Mouse (Mus musculus): ENCODE results near the gene Msh2.

Gene Msh2

GRCm38 (mm10) chr17:87724727-87725126 is 52.6 kb downstream of the Msh2 start:
- DNase-seq: no peak

- DNase-seq: no peak
Observed at GRCm38 (mm10) chr17:87726489-87727356, 54.6 kb downstream of the Msh2 start.

DNA sequence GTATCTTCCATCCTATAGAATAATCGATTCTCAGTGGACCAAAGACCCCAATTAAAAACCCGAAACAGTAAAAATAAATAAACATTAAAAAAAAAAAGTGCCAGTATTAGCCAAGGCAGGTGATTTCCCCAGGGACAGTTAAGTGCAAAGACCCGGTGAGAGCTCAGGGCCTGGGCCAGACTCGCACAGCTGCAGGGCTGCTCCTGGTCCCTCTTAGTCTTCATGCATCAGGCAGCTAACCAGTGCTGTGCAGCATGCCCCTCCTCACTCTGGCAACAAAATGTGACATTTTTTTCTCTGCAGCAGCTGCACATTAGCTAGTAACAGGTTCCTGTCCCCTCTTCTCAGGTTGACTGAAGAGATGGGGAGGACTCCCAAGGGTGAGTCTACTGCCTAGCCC is 59.8 kb downstream of the Msh2 start:
- no peak for DNase-seq

GRCm38 (mm10) chr17:87734471-87734870 is 62.3 kb downstream of the Msh2 start:
- no peak for DNase-seq

DNA sequence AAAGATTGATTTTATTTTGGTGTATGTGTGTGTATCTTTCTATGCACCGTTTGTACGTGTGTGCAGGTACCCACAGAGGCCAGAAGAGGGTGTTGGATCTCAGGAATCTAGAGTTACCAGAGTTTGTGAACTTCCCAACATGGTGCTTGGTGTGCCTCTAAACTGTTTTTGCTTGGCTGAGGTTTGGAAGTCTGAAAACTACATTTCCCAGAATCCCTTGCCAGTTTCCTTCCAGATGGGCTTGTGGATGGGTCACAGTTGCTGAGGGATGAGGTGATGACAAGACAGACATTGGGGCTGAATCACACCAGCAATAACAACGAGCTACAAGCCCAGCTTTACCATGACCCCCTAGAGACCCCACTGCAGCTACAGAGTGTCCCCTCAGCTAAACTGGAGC is 65.0 kb downstream of the Msh2 start:
- DNase-seq: no peak

DNA sequence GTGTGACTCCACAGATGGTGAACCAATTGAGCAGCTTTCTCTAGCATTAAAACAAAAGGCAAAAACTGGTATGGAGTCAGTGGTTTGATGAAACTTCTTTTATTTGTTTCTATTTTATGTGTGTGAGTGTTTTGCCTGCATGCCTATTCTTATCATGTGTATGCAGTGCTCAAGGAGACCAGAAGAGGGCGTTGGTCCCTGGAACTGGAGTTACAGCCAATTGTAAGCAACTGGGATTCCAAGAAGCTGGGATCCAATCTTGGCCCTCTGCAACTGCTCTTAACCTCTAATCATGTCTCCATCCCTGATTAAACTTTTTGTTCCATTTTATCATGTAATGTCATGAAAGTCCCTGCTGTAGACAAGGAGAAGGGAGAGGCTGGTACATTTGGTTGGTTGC is 67.7 kb downstream of the Msh2 start:
- no peak for DNase-seq

- no peak for DNase-seq
Observed at GRCm38 (mm10) chr17:87744985-87745925, 73.1 kb downstream of the Msh2 start.

DNA sequence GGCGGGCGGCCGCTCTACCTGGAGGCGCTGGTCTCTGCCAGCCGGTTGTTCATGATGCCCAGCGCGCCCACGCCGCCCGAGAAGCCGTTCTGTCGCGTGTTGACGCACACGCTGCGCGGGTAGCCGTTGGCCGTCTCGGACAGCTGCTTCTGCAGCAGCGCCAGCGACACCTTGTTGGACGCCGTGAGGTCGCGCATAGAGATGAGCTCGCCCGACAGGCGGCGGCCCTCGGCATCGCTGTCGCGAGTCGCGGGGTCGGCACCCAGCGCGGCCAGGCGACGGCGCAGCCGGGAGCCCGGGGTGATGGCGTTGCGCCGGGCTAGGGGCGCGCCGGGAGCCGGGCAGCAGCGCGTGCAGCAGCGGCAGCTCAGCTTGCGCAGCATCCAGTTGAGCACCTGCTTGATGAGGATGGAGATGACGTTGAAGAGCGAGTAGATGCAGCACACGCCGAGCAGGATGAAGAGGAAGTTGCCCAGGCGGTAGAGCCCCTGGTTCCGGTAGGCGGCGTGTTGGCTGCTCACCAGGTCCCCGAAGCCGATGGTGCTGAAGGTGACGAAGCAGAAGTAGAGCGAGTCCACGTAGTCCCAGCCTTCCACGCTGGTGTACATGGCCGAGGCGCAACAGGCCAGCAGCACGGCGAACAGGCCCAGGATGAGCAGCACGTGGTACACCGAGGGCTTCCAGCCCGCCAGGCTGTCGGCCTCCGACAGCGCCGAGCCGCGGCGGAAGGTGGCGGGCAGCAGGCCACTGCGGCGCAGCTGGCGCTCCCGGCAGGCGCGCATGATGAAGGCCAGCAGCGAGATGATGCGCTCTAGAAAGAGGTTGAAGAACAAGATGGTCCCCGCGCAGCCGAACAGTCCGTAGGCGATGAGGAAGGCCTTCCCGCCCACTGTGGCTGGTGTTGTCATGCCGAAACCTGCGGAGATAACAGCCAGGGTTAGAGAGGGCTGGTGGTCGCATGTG is 74.1 kb downstream of the Msh2 start:
- peak; percentile 3 to 9 for DNase-seq

DNA sequence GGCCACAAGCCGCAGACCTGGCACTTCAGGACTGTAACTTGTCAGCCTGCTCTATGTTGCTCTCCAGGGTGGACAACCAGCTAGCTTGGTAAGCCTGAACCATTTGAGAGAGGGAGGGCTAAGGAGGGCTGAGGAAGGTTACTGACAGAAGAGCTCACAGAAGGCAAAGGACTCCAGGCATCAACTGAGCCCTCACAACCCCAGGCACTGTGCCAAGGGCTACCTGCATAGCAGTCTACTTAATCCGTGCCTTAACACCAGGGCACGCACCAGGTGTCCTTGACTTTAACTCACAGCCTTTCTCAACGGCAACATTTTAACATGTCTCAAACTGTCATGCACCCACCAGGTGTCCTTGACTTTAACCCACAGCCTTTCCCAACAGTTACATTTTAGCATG is 88.2 kb downstream of the Msh2 start:
- no peak for DNase-seq

DNA sequence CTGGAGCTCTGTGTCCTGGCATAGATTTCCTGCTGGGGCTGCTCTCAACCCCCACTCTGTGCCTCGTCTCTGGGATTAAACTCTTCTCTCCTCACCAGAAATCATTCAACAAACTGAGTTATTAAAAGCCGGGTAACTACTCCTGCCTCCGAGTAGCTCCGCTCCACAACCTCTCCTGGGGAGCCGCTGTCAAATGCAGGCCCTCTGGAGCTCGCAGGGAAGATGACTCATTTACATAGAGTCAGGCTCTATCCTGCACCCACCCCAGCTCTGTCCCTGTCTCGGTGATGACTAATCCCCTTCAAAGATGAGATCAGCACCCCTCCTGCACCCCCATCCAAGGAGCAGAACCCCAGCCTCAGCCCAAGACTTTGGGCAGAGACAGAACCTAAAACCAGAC is 91.0 kb downstream of the Msh2 start:
- no peak for DNase-seq

DNA sequence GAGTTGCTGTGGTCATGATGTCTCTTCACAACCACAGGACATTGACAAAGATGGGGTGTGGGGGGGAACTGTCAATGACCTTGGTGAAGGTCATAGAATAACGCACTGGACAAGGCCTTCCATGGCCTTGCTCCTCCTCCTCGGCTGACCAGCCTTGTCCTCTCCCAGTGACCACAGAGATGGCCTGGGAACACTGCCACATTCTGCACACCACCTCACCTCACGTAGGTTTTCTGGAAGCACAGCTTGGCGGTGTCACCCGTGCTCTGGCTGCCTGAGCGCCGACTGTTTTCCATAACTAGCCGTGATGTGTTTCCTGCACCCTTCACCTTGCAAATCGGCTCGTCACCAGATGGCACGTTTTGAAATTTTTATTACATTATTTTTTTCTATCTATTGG is 92.9 kb downstream of the Msh2 start:
- DNase-seq: no peak

- DNase-seq: no peak
Observed at GRCm38 (mm10) chr17:87766888-87767287, 94.8 kb downstream of the Msh2 start.

DNA sequence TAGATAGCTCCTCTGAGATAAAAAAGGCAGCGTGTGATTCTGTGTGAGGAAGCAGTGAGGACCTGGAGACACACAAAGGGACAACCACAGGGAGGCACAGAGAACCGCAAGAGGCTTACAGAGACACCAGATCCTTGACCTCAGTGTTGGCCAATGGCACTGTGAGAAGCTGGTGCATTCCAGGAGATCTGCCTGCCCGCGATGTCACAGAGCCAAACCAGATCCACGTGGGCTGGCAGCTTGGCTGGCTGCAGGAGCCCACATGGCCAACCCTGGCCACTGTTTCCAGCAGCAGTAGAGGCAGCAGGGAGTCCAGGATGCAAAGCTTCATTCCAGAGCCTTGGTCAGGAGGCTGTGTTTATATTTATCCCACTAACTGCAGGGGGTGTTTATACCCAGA is 98.6 kb downstream of the Msh2 start:
- no peak for DNase-seq

DNA sequence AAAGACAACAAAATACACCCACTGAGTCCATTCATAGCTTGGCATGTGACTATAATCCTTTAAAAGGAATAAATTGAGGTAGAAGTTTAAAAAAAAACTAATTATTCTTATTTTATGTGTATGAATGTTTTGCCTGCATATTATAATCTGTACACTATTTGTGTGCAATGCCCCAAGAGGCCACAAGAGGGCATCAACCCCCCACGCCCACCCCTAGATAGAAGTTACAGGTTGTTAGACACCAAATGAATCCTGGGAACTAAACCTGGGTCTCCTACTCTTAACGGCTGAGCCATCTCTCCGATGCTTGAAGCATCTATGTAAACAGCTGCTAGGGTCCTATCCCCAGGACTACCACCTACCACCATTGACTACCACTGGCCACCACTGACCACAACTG is 101.0 kb downstream of the Msh2 start:
- no peak for DNase-seq
